Mouse (Mus musculus) G1E (cell line): ENCODE data around the gene B4galnt1.

Experiments
- CTCF ChIP-seq: IDR thresholded peaks from 2 replicates; pipeline ENCODE4 v1.5.1; 2012; ENCODE audit warnings: low read depth, low read length, inconsistent platforms, mixed read lengths
- GATA1 ChIP-seq: IDR thresholded peaks from 2 replicates; pipeline ENCODE4 v1.6.1; 2012; ENCODE audit warnings: borderline replicate concordance, low read length, inconsistent platforms, mixed read lengths
- GATA2 ChIP-seq: IDR thresholded peaks from 2 replicates; pipeline ENCODE4 v1.6.1; 2012; ENCODE audit warnings: low read depth, low read length, inconsistent platforms, borderline replicate concordance
- POLR2AphosphoS5 ChIP-seq: IDR thresholded peaks from 2 replicates; pipeline ENCODE4 v1.6.1; 2012; ENCODE audit warnings: low read depth, low read length, inconsistent platforms; ENCODE audit not compliant: insufficient replicate concordance
- TAL1 ChIP-seq: conservative IDR thresholded peaks from 2 replicates; pipeline ENCODE4 v1.6.1; 2012; ENCODE audit warnings: low read depth, low read length, inconsistent platforms, mixed read lengths

DNA sequence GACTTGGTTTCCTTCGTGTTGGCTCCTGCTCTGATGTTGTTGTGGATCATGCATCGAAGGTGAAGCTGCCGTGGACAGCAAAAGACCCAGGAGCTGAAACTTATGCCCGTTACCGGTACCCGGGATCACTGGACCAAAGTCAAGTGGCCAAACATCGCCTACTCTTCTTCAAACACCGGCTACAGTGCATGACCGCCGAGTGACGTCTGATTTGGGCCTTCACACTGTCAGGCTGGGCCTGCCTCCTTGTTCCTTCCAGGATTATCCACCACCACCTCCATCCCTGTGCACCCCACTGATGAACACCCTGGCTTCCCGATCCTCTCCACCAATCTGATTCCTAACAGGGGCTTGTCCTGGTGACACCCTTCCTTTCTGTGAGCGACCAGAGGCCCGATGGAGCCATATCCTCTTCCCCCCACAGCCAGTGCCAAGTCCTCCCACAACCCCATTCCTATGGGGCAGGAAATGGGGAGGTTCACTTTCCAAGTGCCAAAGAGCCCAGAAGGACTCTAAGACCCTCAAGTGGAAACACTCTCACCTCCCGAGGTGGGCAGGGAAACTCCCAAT lies 6.7 kb downstream of the B4galnt1 start:
- TF ChIP-seq CTCF (no peak), GATA2 (no peak), TAL1 (no peak), GATA1 (no peak), POLR2AphosphoS5 (no peak)
